Mouse (Mus musculus) mesoderm, embryonic 11.5 days (tissue): Measurements from ENCODE around the gene Gm10139.
"Not testable (repeated sequence)": the region's sequence is repeated elsewhere in the genome, so short reads cannot be mapped to it uniquely, and the experiment has no call there.

Experiments used
- DNase-seq: peaks from one replicate; pipeline ENCODE4 v3.0.0-alpha.2; 2012; ENCODE audit warnings: low read depth, low spot score

Gene Gm10139

DNA sequence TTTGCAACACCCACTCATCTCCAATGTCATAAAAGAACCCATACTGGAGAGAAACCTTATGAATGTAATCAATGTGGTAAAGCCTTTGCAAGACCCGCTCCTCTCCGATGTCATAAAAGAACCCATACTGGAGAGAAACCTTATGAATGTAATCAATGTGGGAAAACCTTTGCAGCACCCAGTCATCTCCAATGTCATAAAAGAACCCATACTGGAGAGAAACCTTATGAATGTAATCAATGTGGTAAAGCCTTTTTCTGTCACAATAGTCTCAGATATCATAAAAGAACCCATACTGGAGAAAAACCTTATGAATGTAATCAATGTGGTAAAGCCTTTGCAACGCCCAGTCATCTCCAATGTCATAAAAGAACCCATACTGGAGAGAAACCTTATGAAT, at the start of gene Gm10139:
Gene Gm10139 (plus strand): TSS at position 301 of the 400 bp plus-strand sequence.
- DNase-seq, result not testable (repeated sequence)

DNA sequence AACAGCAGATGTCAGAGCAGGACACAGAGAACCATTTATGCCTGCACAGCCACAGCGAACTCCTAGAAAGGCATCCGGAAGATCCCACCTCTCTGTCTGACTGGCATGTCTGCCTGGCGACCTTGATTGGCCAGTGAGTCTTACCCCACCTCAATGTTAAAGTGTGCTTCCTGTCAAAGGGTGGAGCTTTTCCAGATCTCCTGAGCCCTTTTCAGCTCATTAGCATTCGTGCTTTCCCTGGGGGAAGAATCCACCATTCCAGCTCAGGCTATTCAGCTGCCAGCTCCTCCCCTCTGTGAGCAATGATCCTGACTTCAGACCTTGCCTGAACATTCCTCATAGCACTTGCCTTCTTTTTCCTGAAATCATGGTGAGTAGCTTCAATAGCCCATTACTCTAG, 45.2 kb downstream of the Gm10139 start:
- not testable (repeated sequence) for DNase-seq
